Mouse (Mus musculus) heart, embryonic 11.5 days (tissue): Measurements from ENCODE around the gene Gm17571. TPM values are rescaled to one million over a fixed set of nuclear protein-coding genes. Genes with fewer than 3 reads are reported as not detected.

Source experiments
- ATAC-seq: fragments of 200-750 bp; cut with Nextera tagmentation; replicated peaks from 2 replicates; pipeline ENCODE4 v1.8.0; 2017; ENCODE audit warnings: moderate library complexity; ENCODE audit not compliant: insufficient number of reproducible peaks, low FRiP score, low TSS enrichment
- H3K27ac ChIP-seq: fragments of 300-500 bp; sonication (generic); 2 replicates; pipeline ENCODE4 v1.5.1; 2014; ENCODE audit warnings: mild to moderate bottlenecking, low read depth, low read length
- H3K27me3 ChIP-seq: fragments of 300-500 bp; sonication (generic); 2 replicates; pipeline ENCODE4 v1.6.1; 2014; ENCODE audit warnings: mild to moderate bottlenecking, low read length, mixed read lengths; ENCODE audit not compliant: control insufficient read depth, insufficient read depth
- H3K36me3 ChIP-seq: fragments of 300-500 bp; sonication (generic); 2 replicates; pipeline ENCODE4 v1.6.1; 2014; ENCODE audit warnings: mild to moderate bottlenecking, low read length, moderate library complexity, mixed read lengths; ENCODE audit not compliant: control insufficient read depth, insufficient read depth
- H3K4me1 ChIP-seq: fragments of 300-500 bp; sonication (generic); 2 replicates; pipeline ENCODE4 v1.6.1; 2014; ENCODE audit warnings: low read length; ENCODE audit not compliant: control insufficient read depth, insufficient read depth
- H3K4me2 ChIP-seq: fragments of 300-500 bp; sonication (generic); 2 replicates; pipeline ENCODE4 v1.6.1; 2014; ENCODE audit warnings: mild to moderate bottlenecking, moderate library complexity
- H3K4me3 ChIP-seq: fragments of 300-500 bp; sonication (generic); 2 replicates; pipeline ENCODE4 v1.5.1; 2014; ENCODE audit warnings: low read depth, low read length
- H3K9ac ChIP-seq: fragments of 300-500 bp; sonication (generic); 2 replicates; pipeline ENCODE4 v1.6.1; 2014; ENCODE audit warnings: mild to moderate bottlenecking, low read depth, low read length, moderate library complexity
- H3K9me3 ChIP-seq: fragments of 300-500 bp; sonication (generic); replicated peaks from 2 replicates; pipeline ENCODE4 v1.6.1; 2016; ENCODE audit warnings: low read length; ENCODE audit not compliant: control insufficient read depth
- WGBS: fragments of 180-500 bp; shearing (Covaris S2); extraction: QIAGEN DNeasy Blood & Tissue Kit; methylation state at CpG from one replicate; pipeline ENCODE4 v1.1.7; 2014; ENCODE audit not compliant: insufficient replicate concordance; 5-methylcytosine and 5-hydroxymethylcytosine counted together
- polyA plus RNA-seq: library from polyadenylated mRNA; unstranded; fragments of >200 nt; fragmentation: Nextera tagmentation; extraction: Ambion mirVana; gene quantifications from 2 replicates; pipeline ENCODE4 v1.2.1, GENCODE M21; 2014

The Gm17571 gene
- polyA plus RNA-seq, 1 experiment from 2014 or later: not detected

DNA sequence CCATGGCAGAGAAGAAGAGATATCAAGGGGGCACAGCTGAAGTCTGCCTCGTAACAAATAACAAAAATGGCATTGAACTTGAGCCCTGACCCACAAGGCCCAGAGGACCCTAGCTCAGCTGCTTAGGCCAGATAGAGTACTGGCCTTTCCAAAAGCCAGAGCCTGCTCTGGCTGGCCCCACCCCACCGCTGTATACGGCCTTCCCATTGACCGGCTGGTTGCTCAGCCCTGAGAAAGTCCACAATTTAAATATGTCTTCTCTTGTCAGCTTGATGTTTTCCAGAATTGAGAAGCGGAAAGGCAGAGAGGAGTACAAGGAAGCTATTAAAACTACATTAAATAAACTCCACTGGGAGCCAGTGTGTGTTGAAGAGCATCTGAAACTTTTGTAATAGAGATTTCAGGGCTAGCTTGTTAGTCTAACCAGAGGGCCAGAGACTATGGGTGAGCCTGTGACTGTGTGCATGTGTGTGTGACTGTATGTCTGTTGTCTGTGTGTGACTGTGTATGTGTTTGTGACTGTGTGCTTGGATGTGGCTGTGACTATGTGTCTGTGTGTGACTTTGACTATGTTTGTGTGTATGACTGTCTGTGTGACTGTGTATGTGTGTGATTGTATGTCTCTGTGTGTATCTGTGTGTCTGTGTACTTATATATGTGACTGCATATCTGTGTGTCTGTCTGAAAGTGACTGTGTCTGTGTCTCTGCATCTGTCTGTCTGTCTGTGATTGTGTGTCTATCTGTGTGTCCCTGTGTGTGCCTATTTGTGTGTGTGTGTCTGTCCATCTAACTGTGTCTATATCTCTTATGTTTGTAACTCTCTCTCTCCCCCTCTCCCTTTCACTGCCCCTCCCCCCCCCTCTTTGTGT lies 36.9 kb upstream of the Gm17571 start:
- H3K4me2 ChIP-seq: peak overlapping the region; percentile 48; the same call in 1 of the 2 replicates
- 45% methylated on average over 5 of the region's 5 CpGs for WGBS
- H3K9ac ChIP-seq: no peak overlapping the region
- no peak overlapping the region for H3K4me3 ChIP-seq
- peak overlapping the region; percentile 63 for H3K27ac ChIP-seq
- H3K9me3 ChIP-seq: no peaks in the 10 kb centered on the region
- no peaks in the 10 kb centered on the region for H3K36me3 ChIP-seq
- H3K27me3 ChIP-seq: no peaks in the 10 kb centered on the region
- ATAC-seq: 0 out of 2 replicates have a peak, but pooled peaks have one; percentile 49
- H3K4me1 ChIP-seq: peaks cover 30% of the 10 kb centered on the region

- Histone ChIP-seq H3K9ac (no peak overlapping the region), H3K4me3 (no peak overlapping the region), H3K4me2 (no peak overlapping the region), H3K9me3 (no peaks in the 10 kb centered on the region), H3K27ac (no peak overlapping the region), H3K27me3 (no peaks in the 10 kb centered on the region), H3K4me1 (peaks cover 22% of the 10 kb centered on the region), H3K36me3 (no peaks in the 10 kb centered on the region)
- 56% methylated on average over 4 of the region's 4 CpGs for WGBS
- no peak for ATAC-seq
These were observed 32.7 kb upstream of the Gm17571 start for GRCm38 (mm10) chr9:13479275-13479674.

DNA sequence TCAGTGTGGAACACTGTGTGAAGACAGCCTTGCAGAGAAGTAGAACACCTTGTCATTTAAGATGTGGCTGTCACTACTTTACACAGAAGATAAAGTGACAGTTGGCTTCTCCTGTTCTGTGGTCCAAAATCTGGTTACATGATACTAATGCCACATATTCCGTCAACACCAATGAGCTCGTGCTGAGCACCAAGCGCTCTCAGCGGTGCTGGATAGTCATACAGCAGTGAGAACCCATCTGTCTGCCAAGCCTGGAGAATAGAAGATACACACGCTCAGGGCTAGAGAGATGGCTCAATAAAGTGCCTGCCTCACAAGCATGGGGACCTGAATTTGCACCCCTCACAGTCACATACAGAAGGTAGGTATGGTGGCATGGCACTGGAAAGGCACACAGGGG lies 28.4 kb upstream of the Gm17571 start:
- no peak overlapping the region for H3K9ac ChIP-seq
- WGBS: 94% methylated on average over 5 of the region's 5 CpGs

DNA sequence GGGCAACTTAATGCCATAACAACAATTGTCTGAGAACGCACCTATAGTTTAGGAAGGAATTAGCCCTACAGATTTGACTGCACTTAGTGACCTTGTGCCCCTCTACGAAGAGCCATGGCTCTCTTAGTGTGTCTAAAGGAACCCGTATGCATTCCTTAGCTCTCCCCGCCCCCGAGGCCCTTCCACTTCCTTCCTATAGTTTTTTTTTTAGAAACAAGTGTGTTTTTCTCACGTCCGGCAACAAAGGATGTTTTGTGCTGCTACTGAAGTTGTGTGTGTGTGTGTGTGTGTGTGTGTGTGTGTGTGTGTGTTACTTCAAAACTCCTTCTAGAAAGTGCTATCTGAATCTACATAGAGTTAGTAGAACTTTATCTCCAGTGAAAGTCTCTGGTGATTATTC lies 23.5 kb upstream of the Gm17571 start:
- Histone ChIP-seq H3K36me3 (no peaks in the 10 kb centered on the region), H3K27me3 (no peaks in the 10 kb centered on the region), H3K4me3 (no peak overlapping the region), H3K9me3 (no peaks in the 10 kb centered on the region), H3K27ac (no peak overlapping the region), H3K4me1 (peaks cover 22% of the 10 kb centered on the region), H3K4me2 (no peak overlapping the region), H3K9ac (no peak overlapping the region)
- WGBS: 28% methylated on average over 7 of the region's 7 CpGs
- no peak for ATAC-seq

More for the DNA sequence above, 28.4 kb upstream of the Gm17571 start:
- Histone ChIP-seq H3K4me2 (no peak overlapping the region), H3K36me3 (no peaks in the 10 kb centered on the region), H3K27ac (no peak overlapping the region), H3K4me3 (no peak overlapping the region), H3K4me1 (peaks cover under 1% of the 10 kb centered on the region; the same call in 1 of the 2 replicates), H3K27me3 (no peaks in the 10 kb centered on the region), H3K9me3 (no peaks in the 10 kb centered on the region)
- no peak for ATAC-seq

GRCm38 (mm10) chr9:13468778-13469177 lies 22.2 kb upstream of the Gm17571 start:
- peaks cover 26% of the 10 kb centered on the region for H3K4me1 ChIP-seq
- WGBS: 59% methylated on average over 6 of the region's 6 CpGs

DNA sequence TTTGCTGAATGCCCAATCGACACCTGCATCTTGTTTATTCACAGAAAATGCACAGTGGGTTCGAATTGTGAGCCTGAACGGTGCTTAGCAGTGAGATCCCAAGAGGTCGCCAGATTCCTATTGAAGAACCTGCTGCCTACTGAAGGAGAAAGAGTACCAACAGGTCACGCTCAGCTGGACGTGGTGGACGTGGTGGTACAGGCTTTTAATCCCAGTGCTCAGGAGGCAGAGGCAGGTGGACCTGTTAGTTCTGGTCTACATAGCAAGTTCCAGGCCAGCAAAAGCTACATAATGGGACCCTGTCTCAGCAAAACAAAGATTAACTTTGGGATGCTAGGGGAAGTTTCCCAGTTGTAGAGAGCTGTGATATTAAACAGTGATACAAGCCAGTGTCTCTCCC lies 21.2 kb upstream of the Gm17571 start:
- WGBS: 80% methylated on average over 7 of the region's 7 CpGs
- Histone ChIP-seq H3K27me3 (no peaks in the 10 kb centered on the region), H3K4me3 (no peak overlapping the region), H3K4me1 (peaks cover 26% of the 10 kb centered on the region), H3K9ac (no peak overlapping the region), H3K27ac (peak overlapping the region; percentile 31; the same call in 1 of the 2 replicates), H3K9me3 (no peaks in the 10 kb centered on the region), H3K36me3 (no peaks in the 10 kb centered on the region), H3K4me2 (no peak overlapping the region)
- no peak for ATAC-seq

More at GRCm38 (mm10) chr9:13468778-13469177, 22.2 kb upstream of the Gm17571 start:
- no peak overlapping the region for H3K4me3 ChIP-seq
- H3K9me3 ChIP-seq: no peaks in the 10 kb centered on the region
- H3K9ac ChIP-seq: no peak overlapping the region
- H3K27ac ChIP-seq: peak overlapping the region; percentile 54
- H3K36me3 ChIP-seq: no peaks in the 10 kb centered on the region
- ATAC-seq: no peak
- H3K27me3 ChIP-seq: no peaks in the 10 kb centered on the region
- H3K4me2 ChIP-seq: no peak overlapping the region

DNA sequence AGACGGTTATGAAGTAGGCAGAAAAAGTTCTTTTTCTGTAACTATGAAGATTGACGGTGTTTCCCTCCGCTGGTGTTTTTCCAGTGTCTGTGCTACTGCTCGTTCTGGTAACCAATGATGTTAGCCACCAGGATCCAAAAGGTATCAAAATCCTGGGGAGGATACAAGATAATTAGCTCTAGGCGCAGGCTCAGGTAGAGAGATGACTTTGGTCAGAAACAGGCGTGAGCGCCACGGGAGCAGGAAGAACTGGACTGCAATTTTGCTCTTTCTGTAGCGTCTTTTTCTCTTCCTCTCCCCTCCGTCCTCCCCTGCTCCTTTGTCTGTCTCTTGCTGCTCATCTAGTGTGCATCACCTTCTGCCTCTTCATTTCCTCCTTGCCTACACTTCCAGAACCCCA lies 20.3 kb upstream of the Gm17571 start:
- Histone ChIP-seq H3K36me3 (no peaks in the 10 kb centered on the region), H3K27ac (no peak overlapping the region), H3K4me1 (peaks cover 26% of the 10 kb centered on the region), H3K9me3 (no peaks in the 10 kb centered on the region), H3K9ac (no peak overlapping the region), H3K4me2 (no peak overlapping the region), H3K4me3 (no peak overlapping the region), H3K27me3 (no peaks in the 10 kb centered on the region)
- ATAC-seq: no peak
- whole genome bisulfite sequencing: 80% methylated on average over 10 of the region's 10 CpGs

DNA sequence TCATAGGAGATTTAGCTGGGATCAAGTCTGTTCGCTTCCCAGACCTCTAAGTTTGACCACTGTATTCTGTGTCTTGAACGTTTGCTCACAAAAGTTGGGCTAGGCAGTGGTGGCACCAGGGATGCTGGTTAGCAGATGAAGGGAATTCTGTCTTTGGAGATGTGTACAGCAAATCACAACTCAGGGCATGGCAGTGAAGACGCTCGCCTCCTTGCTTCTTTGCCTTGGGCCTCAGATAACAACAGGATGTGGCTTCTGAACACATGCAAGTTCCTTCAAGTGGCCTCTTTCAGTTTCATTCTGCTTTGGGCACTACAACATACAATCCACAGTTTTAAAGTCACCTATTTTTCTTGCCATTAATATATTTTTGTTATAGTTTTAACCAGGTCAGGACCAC lies 19.8 kb upstream of the Gm17571 start:
- 57% methylated on average over 4 of the region's 4 CpGs for WGBS
- peaks cover 26% of the 10 kb centered on the region for H3K4me1 ChIP-seq
- no peak overlapping the region for H3K4me2 ChIP-seq

More for the DNA sequence above, 19.8 kb upstream of the Gm17571 start:
- Histone ChIP-seq H3K9ac (no peak overlapping the region), H3K36me3 (no peaks in the 10 kb centered on the region), H3K9me3 (no peaks in the 10 kb centered on the region), H3K27ac (0 out of 2 replicates have a peak overlapping the region, but pooled peaks have one; percentile 22), H3K4me3 (no peak overlapping the region), H3K27me3 (no peaks in the 10 kb centered on the region)
- ATAC-seq: no peak
